Mouse (Mus musculus) erythroblast, adult 5-6 weeks (primary cell): ENCODE measurements at regions not wholly inside any gene's neighbourhood (a gene's known extent, or its start where the extent isn't known, plus 50 kb on each side); places are given as distances from the start of the nearest gene placed in this dataset.
"Not testable (repeated sequence)": the region's sequence is repeated elsewhere in the genome, so short reads cannot be mapped to it uniquely, and the experiment has no call there.

Experiments
- ATAC-seq: replicated peaks from 2 replicates; pipeline ENCODE4 v1.8.0; 2016; ENCODE audit warnings: moderate number of reproducible peaks, mild to moderate bottlenecking, moderate TSS enrichment, inconsistent platforms; ENCODE audit not compliant: poor library complexity, low FRiP score, severe bottlenecking

GRCm38 (mm10) chr4:105844675-105845466 lies 55.2 kb downstream of the Gm12728 start:
- ATAC-seq = no peak

GRCm38 (mm10) chr4:105845998-105846989 lies 56.6 kb downstream of the Gm12728 start:
- ATAC-seq = not testable (repeated sequence)

- no peak for ATAC-seq
These were observed 63.4 kb downstream of the Gm12728 start for GRCm38 (mm10) chr4:105853086-105853485.

- ATAC-seq = no peak
These were observed 69.6 kb downstream of the Gm12728 start for GRCm38 (mm10) chr4:105859052-105859864.

GRCm38 (mm10) chr4:105860930-105861653 lies 71.4 kb downstream of the Gm12728 start:
- no peak for ATAC-seq

- no peak for ATAC-seq
These were observed 72.0 kb downstream of the Gm12728 start for GRCm38 (mm10) chr4:105861654-105862037.

GRCm38 (mm10) chr4:105870512-105870911 lies 80.8 kb downstream of the Gm12728 start:
- ATAC-seq = no peak

- no peak for ATAC-seq
These were observed 87.6 kb downstream of the Gm12728 start for GRCm38 (mm10) chr4:105877246-105877645.

GRCm38 (mm10) chr4:105879891-105880290 lies 90.2 kb downstream of the Gm12728 start:
- ATAC-seq = no peak

GRCm38 (mm10) chr4:105884791-105885190 lies 95.1 kb downstream of the Gm12728 start:
- ATAC-seq = no peak

- no peak for ATAC-seq
These were observed 101.8 kb downstream of the Gm12728 start for GRCm38 (mm10) chr4:105891438-105891837.

GRCm38 (mm10) chr4:105892065-105892464 lies 102.4 kb downstream of the Gm12728 start:
- no peak for ATAC-seq

GRCm38 (mm10) chr4:105895116-105895515 lies 105.4 kb downstream of the Gm12728 start:
- ATAC-seq = no peak

GRCm38 (mm10) chr4:105898054-105898847 lies 108.6 kb downstream of the Gm12728 start:
- ATAC-seq = no peak

GRCm38 (mm10) chr4:105904896-105905295 lies 115.2 kb downstream of the Gm12728 start:
- ATAC-seq = no peak

GRCm38 (mm10) chr4:105906411-105906810 lies 116.7 kb downstream of the Gm12728 start:
- no peak for ATAC-seq

GRCm38 (mm10) chr4:105907611-105908010 lies 117.9 kb downstream of the Gm12728 start:
- no peak for ATAC-seq

GRCm38 (mm10) chr4:105908281-105908680 lies 118.6 kb downstream of the Gm12728 start:
- ATAC-seq = no peak
